Mouse (Mus musculus) embryonic facial prominence, embryonic 11.5 days (tissue): ENCODE data around the gene Ykt6. TPM values are rescaled to one million over a fixed set of nuclear protein-coding genes. Genes with fewer than 3 reads are reported as not detected.
"Not testable (repeated sequence)": the region's sequence is repeated elsewhere in the genome, so short reads cannot be mapped to it uniquely, and the experiment has no call there.

Experiments
- ATAC-seq: fragments of 200-750 bp; cut with Nextera tagmentation; replicated peaks from 2 replicates; pipeline ENCODE4 v1.8.0; 2017; ENCODE audit warnings: low read depth; ENCODE audit not compliant: insufficient number of reproducible peaks, low FRiP score, low TSS enrichment
- DNase-seq: peaks from one replicate; pipeline ENCODE4 v3.0.0-alpha.2; 2015; ENCODE audit warnings: low spot score
- H3K27ac ChIP-seq: fragments of 300-500 bp; sonication (generic); replicated peaks from 2 replicates; pipeline ENCODE4 v1.5.1; 2014; ENCODE audit warnings: mild to moderate bottlenecking, low read depth, low read length, control low read depth
- H3K27me3 ChIP-seq: fragments of 300-500 bp; sonication (generic); 2 replicates; pipeline ENCODE4 v1.6.1; 2014; ENCODE audit warnings: mild to moderate bottlenecking, low read length, moderate library complexity, mixed read lengths; ENCODE audit not compliant: control insufficient read depth, insufficient read depth
- H3K36me3 ChIP-seq: fragments of 300-500 bp; sonication (generic); replicated peaks from 2 replicates; pipeline ENCODE4 v1.6.1; 2014; ENCODE audit warnings: low read depth, mild to moderate bottlenecking, low read length, moderate library complexity, mixed read lengths; ENCODE audit not compliant: control insufficient read depth, insufficient read depth
- H3K4me1 ChIP-seq: fragments of 300-500 bp; sonication (generic); 2 replicates; pipeline ENCODE4 v1.6.1; 2014; ENCODE audit warnings: low read length, mixed read lengths; ENCODE audit not compliant: control insufficient read depth, insufficient read depth
- H3K4me2 ChIP-seq: fragments of 300-500 bp; sonication (generic); 2 replicates; pipeline ENCODE4 v1.6.1; 2014; ENCODE audit warnings: low read depth, mild to moderate bottlenecking, control low read depth, low read length, moderate library complexity
- H3K4me3 ChIP-seq: fragments of 300-500 bp; sonication (generic); 2 replicates; pipeline ENCODE4 v1.5.1; 2014; ENCODE audit warnings: low read depth, low read length, control low read depth
- H3K9ac ChIP-seq: fragments of 300-500 bp; sonication (generic); replicated peaks from 2 replicates; pipeline ENCODE4 v1.6.1; 2014; ENCODE audit warnings: mild to moderate bottlenecking, control low read depth, low read length
- H3K9me3 ChIP-seq: fragments of 300-500 bp; sonication (generic); replicated peaks from 2 replicates; pipeline ENCODE4 v1.6.1; 2016; ENCODE audit warnings: mild to moderate bottlenecking, low read length, inconsistent platforms, mixed read lengths; ENCODE audit not compliant: control insufficient read depth
- WGBS: fragments of 180-500 bp; shearing (Covaris S2); extraction: QIAGEN DNeasy Blood & Tissue Kit; methylation state at CpG from one replicate; pipeline ENCODE4 v1.1.7; 2014; 5-methylcytosine and 5-hydroxymethylcytosine counted together
- polyA plus RNA-seq: library from polyadenylated mRNA; unstranded; fragments of >200 nt; fragmentation: Nextera tagmentation; extraction: Ambion mirVana; gene quantifications from 2 replicates; pipeline ENCODE4 v1.2.1, GENCODE M21; 2014

Gene Ykt6
- polyA plus RNA-seq, 1 experiment from 2014 or later = 30.1 TPM

- H3K4me1 ChIP-seq, ATAC-seq, H3K27ac ChIP-seq, H3K9me3 ChIP-seq, H3K4me3 ChIP-seq, H3K4me2 ChIP-seq, H3K27me3 ChIP-seq, H3K36me3 ChIP-seq, H3K9ac ChIP-seq: not testable (repeated sequence)
- peak; percentile 40 for DNase-seq
- 87% methylated on average over 6 of the region's 6 CpGs for WGBS
Observed at GRCm38 (mm10) chr11:5931947-5932346, 23.5 kb upstream of the Ykt6 start.

- H3K4me2 ChIP-seq, H3K4me1 ChIP-seq, H3K27ac ChIP-seq, ATAC-seq, H3K27me3 ChIP-seq, DNase-seq, H3K9ac ChIP-seq, H3K4me3 ChIP-seq, H3K9me3 ChIP-seq, H3K36me3 ChIP-seq: not testable (repeated sequence)
- WGBS = 92% methylated on average over 11 of the region's 11 CpGs
Observed at GRCm38 (mm10) chr11:5934531-5934930, 21.0 kb upstream of the Ykt6 start.

- 71% methylated on average over 6 of the region's 6 CpGs for WGBS
- H3K9ac ChIP-seq = no peak overlapping the region
- H3K4me2 ChIP-seq = no peak overlapping the region
- H3K27me3 ChIP-seq = no peaks in the 10 kb centered on the region
- ATAC-seq (no peak), DNase-seq (no peak)
- no peaks in the 10 kb centered on the region for H3K36me3 ChIP-seq
- H3K9me3 ChIP-seq = no peaks in the 10 kb centered on the region
- H3K4me1 ChIP-seq = no peaks in the 10 kb centered on the region
- H3K4me3 ChIP-seq = no peak overlapping the region
- no peak overlapping the region for H3K27ac ChIP-seq
Observed at GRCm38 (mm10) chr11:5942966-5943365, 12.5 kb upstream of the Ykt6 start.

GRCm38 (mm10) chr11:5945096-5945495, 10.4 kb upstream of the Ykt6 start:
- Histone ChIP-seq H3K4me3 (no peak overlapping the region), H3K27me3 (no peaks in the 10 kb centered on the region), H3K36me3 (no peaks in the 10 kb centered on the region), H3K9ac (no peak overlapping the region), H3K9me3 (no peaks in the 10 kb centered on the region), H3K27ac (no peak overlapping the region), H3K4me2 (no peak overlapping the region), H3K4me1 (peaks cover 9% of the 10 kb centered on the region)
- WGBS = 73% methylated on average over 2 of the region's 2 CpGs
- ATAC-seq (no peak), DNase-seq (no peak)

- Histone ChIP-seq H3K9me3 (no peaks in the 10 kb centered on the region), H3K27ac (no peak overlapping the region; the same call in 1 of the 2 replicates), H3K4me2 (no peak overlapping the region), H3K4me3 (no peak overlapping the region), H3K9ac (no peak overlapping the region), H3K27me3 (no peaks in the 10 kb centered on the region), H3K4me1 (peaks cover 9% of the 10 kb centered on the region), H3K36me3 (no peaks in the 10 kb centered on the region)
- 50% methylated on average over 4 of the region's 4 CpGs for WGBS
- DNase-seq (no peak), ATAC-seq (no peak)
Observed at GRCm38 (mm10) chr11:5947796-5948195, 7.7 kb upstream of the Ykt6 start.

GRCm38 (mm10) chr11:5948546-5949250, 6.8 kb upstream of the Ykt6 start:
- Histone ChIP-seq H3K27ac (no peak overlapping the region; the same call in none of the 2 replicates), H3K36me3 (no peaks in the 10 kb centered on the region)
- 34% methylated on average over 10 of the region's 10 CpGs for whole genome bisulfite sequencing

GRCm38 (mm10) chr11:5949586-5950352, 5.7 kb upstream of the Ykt6 start, which contains the start of gene Gck:
TSS of gene Gck (minus strand) at chr11:5950081.
- H3K36me3 ChIP-seq = no peaks in the 10 kb centered on the region
- peak within 1 kb of the TSS; percentile 25; the same call in 1 of the 2 replicates for H3K9ac ChIP-seq
- peaks cover 9% of the 10 kb centered on the region for H3K4me1 ChIP-seq
- H3K4me3 ChIP-seq = no peak within 1 kb of the TSS
- 64% methylated on average over 8 of the region's 8 CpGs for WGBS
- no peaks in the 10 kb centered on the region for H3K9me3 ChIP-seq
- no peaks in the 10 kb centered on the region for H3K27me3 ChIP-seq
- no peak within 1 kb of the TSS for H3K4me2 ChIP-seq
- DNase-seq (no peak), ATAC-seq (0 out of 2 replicates have a peak, but pooled peaks have one; percentile 17)
- H3K27ac ChIP-seq = no peak within 1 kb of the TSS; the same call in 1 of the 2 replicates

More at GRCm38 (mm10) chr11:5948546-5949250, 6.8 kb upstream of the Ykt6 start:
- Histone ChIP-seq H3K27me3 (no peaks in the 10 kb centered on the region), H3K9ac (peak overlapping the region; percentile 25), H3K4me1 (peaks cover 9% of the 10 kb centered on the region), H3K4me2 (no peak overlapping the region), H3K4me3 (no peak overlapping the region), H3K9me3 (no peaks in the 10 kb centered on the region)
- DNase-seq (peak; percentile 64), ATAC-seq (0 out of 2 replicates have a peak, but pooled peaks have one; percentile 37)

- Histone ChIP-seq H3K36me3 (no peaks in the 10 kb centered on the region), H3K4me2 (no peak overlapping the region), H3K27ac (no peak overlapping the region), H3K9ac (no peak overlapping the region), H3K9me3 (no peaks in the 10 kb centered on the region), H3K4me3 (no peak overlapping the region), H3K27me3 (no peaks in the 10 kb centered on the region), H3K4me1 (peaks cover 9% of the 10 kb centered on the region)
- ATAC-seq (no peak), DNase-seq (no peak)
- 88% methylated on average over 5 of the region's 5 CpGs for WGBS
Observed at GRCm38 (mm10) chr11:5952501-5952900, 3.0 kb upstream of the Ykt6 start.
